Mouse (Mus musculus): ENCODE measurements around the gene Rin1.

Gene Rin1

GRCm38 (mm10) chr19:5041588-5041987, 8.7 kb upstream of the Rin1 start:
- no peak for DNase-seq (ENCODE audit: low spot score)

- DNase-seq (ENCODE audit: low spot score), result no peak
Observed at GRCm38 (mm10) chr19:5045531-5045930, 4.8 kb upstream of the Rin1 start.

- DNase-seq (ENCODE audit: low spot score), result no peak
Observed at GRCm38 (mm10) chr19:5048138-5049056, 1.9 kb upstream of the Rin1 start.

GRCm38 (mm10) chr19:5049325-5049724, 956 bp upstream of the Rin1 start:
- no peak for DNase-seq (ENCODE audit: low spot score)

GRCm38 (mm10) chr19:5051031-5051430, 750 bp downstream of the Rin1 start:
- DNase-seq (ENCODE audit: low spot score), result no peak

- DNase-seq (ENCODE audit: low spot score), result no peak
Observed at GRCm38 (mm10) chr19:5051515-5051914, 1.2 kb downstream of the Rin1 start.

GRCm38 (mm10) chr19:5052166-5052822, 2.0 kb downstream of the Rin1 start:
- DNase-seq (ENCODE audit: low spot score), result no peak

- no peak for DNase-seq (ENCODE audit: low spot score)
Observed at GRCm38 (mm10) chr19:5052853-5053252, 2.6 kb downstream of the Rin1 start.

- peak; percentile 50 for DNase-seq (ENCODE audit: low spot score)
Observed at GRCm38 (mm10) chr19:5053909-5054308, 3.6 kb downstream of the Rin1 start.

GRCm38 (mm10) chr19:5056251-5056650, 6.0 kb downstream of the Rin1 start:
- no peak for DNase-seq (ENCODE audit: low spot score)

- no peak for DNase-seq (ENCODE audit: low spot score)
Observed at GRCm38 (mm10) chr19:5057876-5058775, 7.8 kb downstream of the Rin1 start.

- no peak for DNase-seq (ENCODE audit: low spot score)
Observed at GRCm38 (mm10) chr19:5058801-5059771, 8.8 kb downstream of the Rin1 start.

GRCm38 (mm10) chr19:5060365-5061330, 10.4 kb downstream of the Rin1 start:
- no peak for DNase-seq (ENCODE audit: low spot score)

GRCm38 (mm10) chr19:5062041-5062440, 11.8 kb downstream of the Rin1 start:
- DNase-seq (ENCODE audit: low spot score), result no peak

GRCm38 (mm10) chr19:5062446-5062845, 12.2 kb downstream of the Rin1 start:
- no peak for DNase-seq (ENCODE audit: low spot score)

- DNase-seq (ENCODE audit: low spot score), result no peak
Observed at GRCm38 (mm10) chr19:5065104-5065503, 14.8 kb downstream of the Rin1 start.

GRCm38 (mm10) chr19:5067040-5067799, 16.9 kb downstream of the Rin1 start:
- DNase-seq (ENCODE audit: low spot score), result no peak

- no peak for DNase-seq (ENCODE audit: low spot score)
Observed at GRCm38 (mm10) chr19:5067867-5068569, 17.7 kb downstream of the Rin1 start, which contains the start of gene Cd248. TSS of gene Cd248 (plus strand) at chr19:5068078.
